Mouse (Mus musculus): ENCODE results near the gene Trpm3.

DNA sequence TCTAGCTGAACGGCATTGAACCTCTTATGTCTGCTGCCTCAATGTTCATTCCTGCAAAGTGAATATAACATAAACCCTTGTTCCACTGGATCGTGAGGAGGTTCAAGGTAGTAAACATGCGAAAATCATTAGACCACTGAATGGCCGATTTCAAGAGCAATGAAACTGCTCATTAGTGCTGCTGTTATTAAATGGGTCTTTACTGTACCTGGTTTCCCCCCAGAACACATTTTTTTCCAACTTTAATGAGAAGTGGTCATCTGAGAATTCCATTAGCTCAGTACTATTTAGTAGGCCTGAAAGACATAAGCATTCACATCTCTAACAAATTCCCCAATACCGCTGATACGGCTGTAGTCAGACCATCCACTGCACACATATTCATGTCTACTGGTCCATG lies 543.4 kb downstream of the Trpm3 start:
- TF ChIP-seq POLR2A (IDR thresholded peaks at IDR 0.05; ENCODE audit: low read depth, low read length), result no peak
- TF ChIP-seq CTCF (IDR thresholded peaks at IDR 0.05; ENCODE audit: extremely low read depth, insufficient read depth, insufficient read length, insufficient replicate concordance), result no peak

Measured in spleen, adult 2 months (tissue).